Mouse (Mus musculus): ENCODE measurements around the gene Gm20765. TPM values are rescaled to one million over a fixed set of nuclear protein-coding genes. Genes with fewer than 3 reads are reported as not detected.

Gene Gm20765
- polyA plus RNA-seq (2012; rRNA removed), result not detected in 2 replicates

GRCm38 (mm10) chr10:104185233-104185632, at the start of gene Gm20765:
TSS of gene Gm20765 (plus strand) at chr10:104185533.

GRCm38 (mm10) chr10:104142687-104143086, 42.6 kb upstream of the Gm20765 start, which contains the start of gene Gm21293:
TSS of gene Gm21293 (plus strand) at chr10:104142987.

DNA sequence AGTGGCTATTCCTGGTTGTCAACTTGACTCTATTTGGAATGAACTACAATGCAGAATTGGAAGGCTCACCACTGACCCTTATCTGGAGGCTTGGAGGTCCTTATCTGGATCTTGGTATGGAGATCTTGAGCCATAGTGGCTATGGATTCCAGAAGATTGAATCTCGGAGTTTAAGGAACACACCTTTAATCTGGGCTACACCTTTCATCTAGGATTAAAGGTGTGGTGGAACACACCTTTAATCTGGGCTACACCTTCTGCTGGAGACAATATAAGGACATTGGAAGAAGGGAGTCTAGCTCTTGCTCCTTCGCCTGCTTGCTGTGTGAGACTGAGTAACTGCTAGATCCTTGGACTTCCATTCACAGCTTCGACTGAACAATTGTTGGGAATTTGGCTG, 34.1 kb upstream of the Gm20765 start, which contains the start of gene Gm6763:
Gene Gm6763, plus strand, starts transcription at position 301 of the 400 bp plus-strand sequence.

DNA sequence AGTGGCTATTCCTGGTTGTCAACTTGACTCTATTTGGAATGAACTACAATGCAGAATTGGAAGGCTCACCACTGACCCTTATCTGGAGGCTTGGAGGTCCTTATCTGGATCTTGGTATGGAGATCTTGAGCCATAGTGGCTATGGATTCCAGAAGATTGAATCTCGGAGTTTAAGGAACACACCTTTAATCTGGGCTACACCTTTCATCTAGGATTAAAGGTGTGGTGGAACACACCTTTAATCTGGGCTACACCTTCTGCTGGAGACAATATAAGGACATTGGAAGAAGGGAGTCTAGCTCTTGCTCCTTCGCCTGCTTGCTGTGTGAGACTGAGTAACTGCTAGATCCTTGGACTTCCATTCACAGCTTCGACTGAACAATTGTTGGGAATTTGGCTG, 25.6 kb upstream of the Gm20765 start, which contains the start of gene Gm8764:
Gene Gm8764, plus strand, starts transcription at position 301 of the 400 bp plus-strand sequence.

GRCm38 (mm10) chr10:104168215-104168614, 17.1 kb upstream of the Gm20765 start, which contains the start of gene Gm21304:
TSS of gene Gm21304 (plus strand) at chr10:104168515.

GRCm38 (mm10) chr10:104176724-104177123, 8.6 kb upstream of the Gm20765 start, which contains the start of gene Gm21312:
TSS of gene Gm21312 (plus strand) at chr10:104177024.

GRCm38 (mm10) chr10:104193742-104194141, 8.4 kb downstream of the Gm20765 start, which contains the start of gene Gm4340:
TSS of gene Gm4340 (plus strand) at chr10:104194042.

Other genes with a start within 250 kb of the Gm20765 start
- not detected in 2 replicates for gene Gm21293, start 42.5 kb upstream of the Gm20765 start, polyA plus RNA-seq (2012; rRNA removed)
- gene Gm6763, start 34.0 kb upstream of the Gm20765 start, polyA plus RNA-seq (2012; rRNA removed), result not detected in 2 replicates
- gene Gm8764, start 25.5 kb upstream of the Gm20765 start, polyA plus RNA-seq (2012; rRNA removed), result not detected in 2 replicates
- gene Gm21304, start 17.0 kb upstream of the Gm20765 start, polyA plus RNA-seq (2012; rRNA removed), result not detected in 2 replicates
- not detected in 2 replicates for gene Gm21312, start 8.5 kb upstream of the Gm20765 start, polyA plus RNA-seq (2012; rRNA removed)
- gene Gm4340, start 8.5 kb downstream of the Gm20765 start, polyA plus RNA-seq (2012; rRNA removed), result not detected in 2 replicates